Mouse (Mus musculus) erythroid progenitor cell, adult 5-6 weeks (primary cell): ENCODE results near the gene Tbx21. TPM values are rescaled to one million over a fixed set of nuclear protein-coding genes. Genes with fewer than 3 reads are reported as not detected.

Source experiments
- ATAC-seq: replicated peaks from 2 replicates; pipeline ENCODE4 v1.8.0; 2016; ENCODE audit warnings: moderate number of reproducible peaks, mild to moderate bottlenecking, moderate TSS enrichment, inconsistent platforms; ENCODE audit not compliant: poor library complexity, low FRiP score, severe bottlenecking
- total RNA-seq, 2 experiments: library from RNA; stranded (forward) in 1 of 2; stranded (reverse) in 1 of 2; fragments of 150-400 nt in 1 of 2; fragments of 186-747, 209-891 nt in 1 of 2; gene quantifications; 2 replicates each; pipeline versions ENCODE4 v1.2.3 to v1.2.4; 2015 to 2017; ENCODE audit warnings: low replicate concordance in 2 of 2

Tbx21 gene
- total RNA-seq, 2 experiments from 2014 or later = not detected

- no peak for ATAC-seq
Observed at GRCm38 (mm10) chr11:97049492-97050085, 65.5 kb downstream of the Tbx21 start.

GRCm38 (mm10) chr11:97048090-97048650, 67.0 kb downstream of the Tbx21 start:
- ATAC-seq = no peak

Other genes with a start within 250 kb of the Tbx21 start
- gene Cdk5rap3, start 198.8 kb downstream of the Tbx21 start, total RNA-seq (2015; ENCODE audit: low replicate concordance) = 7.9 and 9.6 TPM in 2 replicates
- 21.6 and 25.2 TPM in 2 replicates for gene Cdk5rap3, start 198.8 kb downstream of the Tbx21 start, total RNA-seq (2017; ENCODE audit: low replicate concordance)
- gene Prr15l, start 187.2 kb downstream of the Tbx21 start, total RNA-seq (2015; ENCODE audit: low replicate concordance) = not detected in 2 replicates
- 0.26 TPM in 1 of 2 replicates, not detected in the other for gene Prr15l, start 187.2 kb downstream of the Tbx21 start, total RNA-seq (2017; ENCODE audit: low replicate concordance)
- gene Pnpo, start 171.3 kb downstream of the Tbx21 start, total RNA-seq (2015; ENCODE audit: low replicate concordance) = 57.0 and 70.6 TPM in 2 replicates
- gene Pnpo, start 171.3 kb downstream of the Tbx21 start, total RNA-seq (2017; ENCODE audit: low replicate concordance) = 74.7 and 92.1 TPM in 2 replicates
- gene Sp2, start 132.4 kb downstream of the Tbx21 start, total RNA-seq (2015; ENCODE audit: low replicate concordance) = 52.4 and 62.0 TPM in 2 replicates
- 13.1 and 27.8 TPM in 2 replicates for gene Sp2, start 132.4 kb downstream of the Tbx21 start, total RNA-seq (2017; ENCODE audit: low replicate concordance)
- not detected in 2 replicates for gene Sp6, start 101.9 kb downstream of the Tbx21 start, total RNA-seq (2015; ENCODE audit: low replicate concordance)
- gene Sp6, start 101.9 kb downstream of the Tbx21 start, total RNA-seq (2017; ENCODE audit: low replicate concordance) = not detected in 2 replicates
- gene Scrn2, start 85.4 kb downstream of the Tbx21 start, total RNA-seq (2015; ENCODE audit: low replicate concordance) = not detected in 2 replicates
- not detected in 2 replicates for gene Scrn2, start 85.4 kb downstream of the Tbx21 start, total RNA-seq (2017; ENCODE audit: low replicate concordance)
- not detected in 2 replicates for gene Lrrc46, start 73.9 kb downstream of the Tbx21 start, total RNA-seq (2015; ENCODE audit: low replicate concordance)
- gene Lrrc46, start 73.9 kb downstream of the Tbx21 start, total RNA-seq (2017; ENCODE audit: low replicate concordance) = not detected in 2 replicates
- 5.0 and 15.5 TPM in 2 replicates for gene Mrpl10, start 73.8 kb downstream of the Tbx21 start, total RNA-seq (2015; ENCODE audit: low replicate concordance)
- gene Mrpl10, start 73.8 kb downstream of the Tbx21 start, total RNA-seq (2017; ENCODE audit: low replicate concordance) = 4.6 and 5.3 TPM in 2 replicates
- gene Osbpl7, start 64.7 kb downstream of the Tbx21 start, total RNA-seq (2015; ENCODE audit: low replicate concordance) = 1.3 and 2.9 TPM in 2 replicates
- gene Osbpl7, start 64.7 kb downstream of the Tbx21 start, total RNA-seq (2017; ENCODE audit: low replicate concordance) = 1.4 and 22.7 TPM in 2 replicates
- gene Tbkbp1, start 36.2 kb upstream of the Tbx21 start, total RNA-seq (2015; ENCODE audit: low replicate concordance) = 1.4 and 15.9 TPM in 2 replicates
- gene Tbkbp1, start 36.2 kb upstream of the Tbx21 start, total RNA-seq (2017; ENCODE audit: low replicate concordance) = 1.3 TPM in 1 of 2 replicates, not detected in the other
- gene Kpnb1, start 72.5 kb upstream of the Tbx21 start, total RNA-seq (2015; ENCODE audit: low replicate concordance) = 116 and 118 TPM in 2 replicates
- gene Kpnb1, start 72.5 kb upstream of the Tbx21 start, total RNA-seq (2017; ENCODE audit: low replicate concordance) = 267 and 391 TPM in 2 replicates
- 20.9 and 25.6 TPM in 2 replicates for gene Npepps, start 165.3 kb upstream of the Tbx21 start, total RNA-seq (2015; ENCODE audit: low replicate concordance)
- gene Npepps, start 165.3 kb upstream of the Tbx21 start, total RNA-seq (2017; ENCODE audit: low replicate concordance) = 9.4 and 32.2 TPM in 2 replicates
- gene Mrpl45, start 200.4 kb upstream of the Tbx21 start, total RNA-seq (2015; ENCODE audit: low replicate concordance) = 13.4 and 15.5 TPM in 2 replicates
- 3.6 and 5.9 TPM in 2 replicates for gene Mrpl45, start 200.4 kb upstream of the Tbx21 start, total RNA-seq (2017; ENCODE audit: low replicate concordance)
- gene Gpr179, start 236.7 kb upstream of the Tbx21 start, total RNA-seq (2015; ENCODE audit: low replicate concordance) = not detected in 2 replicates
- gene Gpr179, start 236.7 kb upstream of the Tbx21 start, total RNA-seq (2017; ENCODE audit: low replicate concordance) = 0.15 TPM in 1 of 2 replicates, not detected in the other
- 2.5 and 2.9 TPM in 2 replicates for gene Socs7, start 247.2 kb upstream of the Tbx21 start, total RNA-seq (2015; ENCODE audit: low replicate concordance)
- gene Socs7, start 247.2 kb upstream of the Tbx21 start, total RNA-seq (2017; ENCODE audit: low replicate concordance) = 5.4 and 6.0 TPM in 2 replicates